Mouse (Mus musculus) forebrain, postnatal 0 days (tissue): ENCODE measurements at regions not wholly inside any gene's neighbourhood (a gene's known extent, or its start where the extent isn't known, plus 50 kb on each side); places are given as distances from the start of the nearest gene placed in this dataset.

Experiments used
- ATAC-seq: fragments of 200-750 bp; cut with Nextera tagmentation; 2 replicates; pipeline ENCODE4 v1.8.0; 2017; ENCODE audit warnings: mild to moderate bottlenecking, moderate library complexity
- DNase-seq: peaks from one replicate; pipeline ENCODE4 v3.0.0-alpha.2; 2015
- H3K27ac ChIP-seq: fragments of 300-500 bp; sonication (generic); 2 replicates; pipeline ENCODE4 v1.5.1; 2014; ENCODE audit warnings: low read depth, mild to moderate bottlenecking, antibody characterized with exemption, low read length, moderate library complexity, mixed read lengths
- H3K27me3 ChIP-seq: fragments of 300-500 bp; sonication (generic); 2 replicates; pipeline ENCODE4 v1.6.1; 2014; ENCODE audit warnings: mild to moderate bottlenecking, low read length, mixed read lengths; ENCODE audit not compliant: insufficient read depth
- H3K36me3 ChIP-seq: fragments of 300-500 bp; sonication (generic); 2 replicates; pipeline ENCODE4 v1.6.1; 2014; ENCODE audit warnings: mild to moderate bottlenecking, moderate library complexity; ENCODE audit not compliant: insufficient read depth
- H3K4me1 ChIP-seq: fragments of 300-500 bp; sonication (generic); 2 replicates; pipeline ENCODE4 v1.6.1; 2014; ENCODE audit warnings: antibody characterized with exemption; ENCODE audit not compliant: insufficient read depth
- H3K4me2 ChIP-seq: fragments of 300-500 bp; sonication (generic); 2 replicates; pipeline ENCODE4 v1.6.1; 2014; ENCODE audit warnings: low read depth, mild to moderate bottlenecking, moderate library complexity
- H3K4me3 ChIP-seq: fragments of 300-500 bp; sonication (generic); 2 replicates; pipeline ENCODE4 v1.5.1; 2014; ENCODE audit warnings: low read depth, low read length, mixed read lengths
- H3K9ac ChIP-seq: fragments of 300-500 bp; sonication (generic); 2 replicates; pipeline ENCODE4 v1.6.1; 2014; ENCODE audit warnings: mild to moderate bottlenecking
- H3K9me3 ChIP-seq: fragments of 300-500 bp; sonication (generic); 2 replicates; pipeline ENCODE4 v1.6.1; 2016; ENCODE audit warnings: low read length
- CTCF ChIP-seq: sonication (generic); IDR thresholded peaks from 2 replicates; pipeline ENCODE4 v1.5.1; 2016; ENCODE audit warnings: antibody characterized with exemption, control low read depth, low read depth
- WGBS: fragments of 180-500 bp; shearing (Covaris S2); extraction: QIAGEN DNeasy Blood & Tissue Kit; methylation state at CpG from one replicate; pipeline ENCODE4 v1.1.7; 2014; 5-methylcytosine and 5-hydroxymethylcytosine counted together

DNA sequence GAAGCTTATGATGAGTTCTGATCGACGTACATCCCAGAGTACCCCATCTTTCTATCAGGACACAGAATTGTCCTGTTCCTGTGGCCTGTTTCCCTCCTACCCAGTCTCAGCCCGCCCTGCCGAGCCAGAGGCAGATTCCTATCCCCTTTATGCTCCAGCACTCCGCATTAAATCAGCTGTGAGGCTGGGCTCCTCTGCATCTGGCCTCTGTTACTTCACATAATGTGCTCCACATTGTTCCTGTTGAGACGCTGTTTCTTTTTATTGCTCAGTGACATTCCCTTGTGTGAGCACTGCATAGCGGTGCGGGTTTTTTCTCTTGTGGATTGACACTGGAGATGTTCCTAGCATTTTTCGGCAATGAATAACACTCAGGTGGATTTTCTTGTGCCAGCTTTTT lies 68.2 kb upstream of the Shb start:
- H3K4me2 ChIP-seq: no peak overlapping the region
- TF ChIP-seq CTCF: no peak
- no peak overlapping the region for H3K27ac ChIP-seq
- no peak for DNase-seq
- 33% methylated on average over 9 of the region's 9 CpGs for WGBS
- no peak overlapping the region for H3K9ac ChIP-seq
- H3K36me3 ChIP-seq: no peaks in the 10 kb centered on the region
- H3K4me3 ChIP-seq: no peak overlapping the region
- H3K9me3 ChIP-seq: no peaks in the 10 kb centered on the region
- no peaks in the 10 kb centered on the region for H3K4me1 ChIP-seq
- H3K27me3 ChIP-seq: no peaks in the 10 kb centered on the region
- no peak; the same call in 1 of the 2 replicates for ATAC-seq

DNA sequence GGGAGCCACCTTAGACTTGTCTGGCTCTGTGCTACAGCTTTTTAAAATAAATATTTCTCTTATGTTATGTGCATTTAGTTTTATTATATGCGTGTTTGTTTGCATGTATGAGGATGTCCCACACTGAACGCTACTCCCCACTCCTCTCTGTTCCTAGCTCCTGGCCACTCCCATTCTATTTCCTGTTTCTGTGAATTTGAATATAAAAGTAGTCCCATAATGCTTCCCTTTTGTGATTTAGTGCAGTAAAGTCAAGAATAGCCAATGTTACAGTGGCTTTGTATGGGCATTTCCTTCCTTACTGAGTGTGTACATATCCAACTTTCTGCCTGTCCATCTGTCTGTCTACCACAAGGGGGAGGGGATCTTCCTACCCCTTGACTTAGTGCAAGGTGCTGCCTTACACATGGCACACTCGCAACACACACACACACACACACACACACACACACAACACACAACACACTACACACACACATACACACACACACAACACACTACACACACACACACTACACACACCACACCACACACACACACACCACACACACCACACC lies 61.2 kb upstream of the Shb start:
- Histone ChIP-seq H3K4me2 (no peak overlapping the region), H3K4me3 (no peak overlapping the region), H3K27me3 (no peaks in the 10 kb centered on the region; the same call in 1 of the 2 replicates), H3K9ac (no peak overlapping the region), H3K4me1 (peaks cover 9% of the 10 kb centered on the region; the same call in 1 of the 2 replicates), H3K9me3 (no peaks in the 10 kb centered on the region), H3K36me3 (no peaks in the 10 kb centered on the region), H3K27ac (no peak overlapping the region)
- ATAC-seq: no peak
- 91% methylated on average over 3 of the region's 3 CpGs for WGBS
- no peak for TF ChIP-seq CTCF
- DNase-seq: no peak

DNA sequence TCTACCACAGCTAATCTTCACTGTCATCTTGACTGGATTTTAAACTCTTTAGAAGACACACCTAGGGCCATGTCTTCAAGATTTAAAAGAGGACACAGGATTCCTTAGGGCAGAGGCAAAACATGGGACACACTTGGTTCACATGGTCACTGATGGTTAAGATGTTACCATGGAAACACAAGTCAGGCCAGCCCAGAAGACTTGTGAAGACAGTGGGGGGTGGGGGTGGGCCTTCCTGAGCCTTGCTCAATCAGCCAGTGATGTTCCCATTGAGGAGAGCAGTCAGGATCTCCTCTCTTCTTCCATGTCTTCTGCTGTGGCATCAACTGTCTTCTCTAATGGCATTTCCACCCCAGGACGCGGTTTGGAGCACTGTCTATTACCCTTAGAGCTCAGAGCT lies 60.5 kb upstream of the Shb start:
- Histone ChIP-seq H3K27me3 (no peaks in the 10 kb centered on the region; the same call in 1 of the 2 replicates), H3K27ac (no peak overlapping the region), H3K4me1 (peaks cover 9% of the 10 kb centered on the region; the same call in 1 of the 2 replicates), H3K4me2 (no peak overlapping the region), H3K4me3 (no peak overlapping the region), H3K9me3 (no peaks in the 10 kb centered on the region), H3K9ac (no peak overlapping the region), H3K36me3 (no peaks in the 10 kb centered on the region)
- DNase-seq (no peak), ATAC-seq (no peak)
- no peak for TF ChIP-seq CTCF
- WGBS: 73% methylated on average over 2 of the region's 2 CpGs

DNA sequence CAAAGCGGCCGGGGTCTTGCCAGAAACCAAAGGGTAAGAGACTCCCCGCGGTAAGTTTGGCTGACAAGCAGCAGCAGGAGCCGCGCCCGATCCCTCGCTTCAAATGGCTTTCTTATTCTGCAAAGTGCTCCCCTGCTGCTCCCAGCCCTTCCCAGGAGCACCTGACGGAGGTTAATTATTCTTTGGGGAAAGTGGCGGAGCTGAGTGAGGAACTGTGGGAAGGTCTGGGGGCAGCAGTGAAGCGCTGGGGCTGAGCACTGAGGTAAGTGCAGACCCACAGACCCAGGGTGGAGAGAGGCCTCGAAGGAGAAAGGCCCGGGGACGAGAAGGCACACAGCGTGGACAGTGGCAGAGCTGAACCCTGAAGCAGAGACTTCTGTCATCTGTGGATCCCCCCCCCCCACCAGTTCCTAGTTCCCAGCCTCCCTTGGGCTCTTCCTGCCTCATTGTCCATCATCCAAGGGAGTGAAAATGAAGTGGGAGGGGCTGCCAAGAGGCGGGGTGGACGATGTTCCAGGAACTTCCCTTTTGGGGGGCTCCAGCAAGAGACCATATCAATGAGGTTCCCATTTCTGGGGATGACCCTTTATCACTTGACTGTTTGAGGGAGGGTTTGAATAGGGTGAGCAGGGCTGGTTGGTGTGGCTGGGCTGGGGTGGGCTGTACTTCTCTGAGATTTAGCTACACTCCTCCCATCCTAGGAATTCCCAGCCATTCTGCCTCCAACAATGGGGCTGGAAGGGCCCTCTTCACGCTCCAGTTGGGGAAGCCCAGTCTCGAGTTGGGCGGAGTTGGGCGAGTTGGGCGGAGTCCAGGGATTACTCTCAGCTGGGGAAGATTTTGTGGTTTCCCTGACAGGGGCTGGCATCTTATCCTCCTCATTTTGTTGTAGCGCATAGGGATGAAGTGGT lies 59.4 kb upstream of the Shb start:
- DNase-seq: no peak

DNA sequence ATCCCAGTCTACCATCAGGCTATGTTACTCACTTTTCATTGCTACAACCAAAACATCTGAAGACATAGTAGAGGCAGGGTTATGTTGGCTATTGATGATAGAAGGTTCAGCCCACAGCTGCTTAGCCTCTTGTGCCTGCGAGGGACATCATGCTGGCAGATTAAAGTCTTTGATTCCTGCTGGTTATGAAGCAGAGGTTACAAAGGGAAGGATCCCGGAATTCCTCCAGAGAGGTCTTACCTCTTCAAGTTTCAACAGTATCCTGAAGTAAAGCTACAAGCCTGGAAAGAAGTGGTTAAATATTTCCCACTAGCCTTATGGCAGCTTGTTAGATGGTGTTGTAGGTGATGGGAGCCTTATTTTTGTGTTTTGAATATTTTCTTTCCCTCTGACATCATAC lies 58.6 kb upstream of the Shb start:
- H3K9me3 ChIP-seq: no peaks in the 10 kb centered on the region
- H3K4me1 ChIP-seq: peaks cover 9% of the 10 kb centered on the region; the same call in 1 of the 2 replicates
- H3K9ac ChIP-seq: no peak overlapping the region
- no peak overlapping the region for H3K27ac ChIP-seq
- DNase-seq (no peak), ATAC-seq (no peak)
- no peaks in the 10 kb centered on the region; the same call in 1 of the 2 replicates for H3K27me3 ChIP-seq
- 5% methylated on average over 2 of the region's 2 CpGs for WGBS
- H3K36me3 ChIP-seq: no peaks in the 10 kb centered on the region
- no peak overlapping the region for H3K4me3 ChIP-seq
- TF ChIP-seq CTCF: no peak
- H3K4me2 ChIP-seq: peak overlapping the region; percentile 44

More for the DNA sequence above, 59.4 kb upstream of the Shb start:
- TF ChIP-seq CTCF: no peak
- Histone ChIP-seq H3K9me3 (no peaks in the 10 kb centered on the region), H3K36me3 (no peaks in the 10 kb centered on the region), H3K4me1 (peaks cover 9% of the 10 kb centered on the region; the same call in 1 of the 2 replicates), H3K9ac (no peak overlapping the region), H3K27me3 (no peaks in the 10 kb centered on the region; the same call in 1 of the 2 replicates), H3K27ac (no peak overlapping the region), H3K4me3 (0 out of 2 replicates have a peak overlapping the region, but pooled peaks have one; percentile 15), H3K4me2 (peak overlapping the region; percentile 44)
- ATAC-seq: peak; percentile 34; the same call in 1 of the 2 replicates
- WGBS: 8% methylated on average over 23 of the region's 23 CpGs

DNA sequence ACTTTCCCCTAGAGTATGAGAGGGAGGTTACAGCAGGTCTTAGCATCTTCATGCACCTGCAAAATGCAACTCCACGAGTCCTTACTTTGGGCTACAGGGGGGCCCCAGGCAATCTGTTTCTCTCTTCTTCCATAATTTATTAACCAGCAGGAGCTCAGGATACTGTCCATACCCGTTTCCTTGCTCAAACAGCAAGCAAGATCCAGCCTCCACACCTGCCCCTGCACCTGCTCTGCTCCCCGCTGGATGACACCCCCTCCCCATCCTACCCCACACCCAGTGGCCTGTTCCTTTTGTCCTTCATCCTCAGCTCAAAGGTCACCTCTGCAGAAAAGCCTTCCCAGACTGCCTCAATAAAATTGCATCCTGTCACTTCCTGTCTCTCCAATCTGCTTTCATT lies 56.1 kb upstream of the Shb start:
- ATAC-seq: no peak
- 30% methylated on average over 3 of the region's 3 CpGs for WGBS
- no peaks in the 10 kb centered on the region for H3K9me3 ChIP-seq

DNA sequence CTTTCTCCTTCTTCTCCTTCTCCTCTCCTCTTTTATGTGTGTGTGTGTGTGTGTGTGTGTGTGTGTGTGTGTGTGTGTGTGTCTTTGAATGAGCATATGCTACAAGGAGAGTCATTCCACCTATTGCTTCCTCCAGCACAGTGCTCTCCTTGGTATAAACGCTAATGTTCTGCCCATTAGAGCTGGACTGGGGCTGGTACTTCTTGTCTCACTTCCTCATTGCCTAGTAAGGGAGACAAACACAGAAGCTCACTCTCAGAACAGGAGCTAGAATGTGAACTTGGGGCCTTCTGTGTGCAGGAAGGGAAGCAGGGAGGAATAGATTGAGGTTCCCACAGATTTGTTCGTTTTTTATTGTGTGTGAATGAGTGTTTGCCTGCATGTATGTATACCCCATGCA lies 54.9 kb upstream of the Shb start:
- DNase-seq (no peak), ATAC-seq (no peak)
- Histone ChIP-seq H3K9ac (no peak overlapping the region), H3K4me1 (peaks cover 9% of the 10 kb centered on the region; the same call in 1 of the 2 replicates), H3K4me2 (no peak overlapping the region), H3K36me3 (no peaks in the 10 kb centered on the region), H3K27me3 (no peaks in the 10 kb centered on the region; the same call in 1 of the 2 replicates), H3K27ac (no peak overlapping the region), H3K4me3 (no peak overlapping the region), H3K9me3 (no peaks in the 10 kb centered on the region)
- 71% methylated on average over 2 of the region's 2 CpGs for WGBS
- no peak for TF ChIP-seq CTCF

More for the DNA sequence above, 56.1 kb upstream of the Shb start:
- DNase-seq: no peak
- Histone ChIP-seq H3K4me2 (no peak overlapping the region), H3K36me3 (no peaks in the 10 kb centered on the region), H3K9ac (no peak overlapping the region), H3K27me3 (no peaks in the 10 kb centered on the region; the same call in 1 of the 2 replicates), H3K4me3 (no peak overlapping the region), H3K27ac (no peak overlapping the region), H3K4me1 (peaks cover 9% of the 10 kb centered on the region; the same call in 1 of the 2 replicates)
- no peak for TF ChIP-seq CTCF
